Mouse (Mus musculus) lung, postnatal 0 days (tissue): ENCODE results near the gene Apba3. TPM values are rescaled to one million over a fixed set of nuclear protein-coding genes. Genes with fewer than 3 reads are reported as not detected.

Experiments
- ATAC-seq: fragments of 200-750 bp; cut with Nextera tagmentation; 2 replicates; pipeline ENCODE4 v1.8.0; 2017; ENCODE audit warnings: moderate library complexity
- DNase-seq: peaks from one replicate; pipeline ENCODE4 v3.0.0-alpha.2; 2016; ENCODE audit warnings: low spot score
- H3K27ac ChIP-seq: fragments of 300-500 bp; sonication (generic); 2 replicates; pipeline ENCODE4 v1.5.1; 2014; ENCODE audit warnings: antibody characterized with exemption, mild to moderate bottlenecking, low read length, mixed read lengths
- H3K27me3 ChIP-seq: fragments of 300-500 bp; sonication (generic); replicated peaks from 2 replicates; pipeline ENCODE4 v1.6.1; 2014; ENCODE audit warnings: low read length, mixed read lengths; ENCODE audit not compliant: insufficient read depth
- H3K36me3 ChIP-seq: fragments of 300-500 bp; sonication (generic); 2 replicates; pipeline ENCODE4 v1.6.1; 2014; ENCODE audit warnings: low read length, mixed read lengths; ENCODE audit not compliant: insufficient read depth
- H3K4me1 ChIP-seq: fragments of 300-500 bp; sonication (generic); 2 replicates; pipeline ENCODE4 v1.6.1; 2014; ENCODE audit warnings: antibody characterized with exemption, low read depth, low read length, mixed read lengths; ENCODE audit not compliant: insufficient read depth
- H3K4me2 ChIP-seq: fragments of 300-500 bp; sonication (generic); replicated peaks from 2 replicates; pipeline ENCODE4 v1.6.1; 2014; ENCODE audit warnings: low read depth, mild to moderate bottlenecking, low read length, moderate library complexity, mixed read lengths
- H3K4me3 ChIP-seq: fragments of 300-500 bp; sonication (generic); 2 replicates; pipeline ENCODE4 v1.5.1; 2014; ENCODE audit warnings: low read depth, low read length
- H3K9ac ChIP-seq: fragments of 300-500 bp; sonication (generic); replicated peaks from 2 replicates; pipeline ENCODE4 v1.6.1; 2014; ENCODE audit warnings: low read depth, mild to moderate bottlenecking
- H3K9me3 ChIP-seq: fragments of 300-500 bp; sonication (generic); 2 replicates; pipeline ENCODE4 v1.6.1; 2016; ENCODE audit warnings: low read length, mixed read lengths
- CTCF ChIP-seq: IDR thresholded peaks from 2 replicates; pipeline ENCODE4 v1.5.1; 2016; ENCODE audit warnings: antibody characterized with exemption, mild to moderate bottlenecking
- EP300 ChIP-seq: IDR thresholded peaks from 2 replicates; pipeline ENCODE4 v1.6.1; 2016; ENCODE audit warnings: antibody characterized with exemption, mild to moderate bottlenecking, control low read depth
- WGBS: fragments of 180-500 bp; shearing (Covaris S2); extraction: QIAGEN DNeasy Blood & Tissue Kit; methylation state at CpG from one replicate; pipeline ENCODE4 v1.1.7; 2014; 5-methylcytosine and 5-hydroxymethylcytosine counted together
- polyA plus RNA-seq: library from polyadenylated mRNA; unstranded; fragments of >200 nt; fragmentation: Nextera tagmentation; extraction: Ambion mirVana; gene quantifications from 2 replicates; pipeline ENCODE4 v1.2.1, GENCODE M21; 2015

Gene Apba3
- polyA plus RNA-seq, 1 experiment from 2014 or later: 47.9 TPM

DNA sequence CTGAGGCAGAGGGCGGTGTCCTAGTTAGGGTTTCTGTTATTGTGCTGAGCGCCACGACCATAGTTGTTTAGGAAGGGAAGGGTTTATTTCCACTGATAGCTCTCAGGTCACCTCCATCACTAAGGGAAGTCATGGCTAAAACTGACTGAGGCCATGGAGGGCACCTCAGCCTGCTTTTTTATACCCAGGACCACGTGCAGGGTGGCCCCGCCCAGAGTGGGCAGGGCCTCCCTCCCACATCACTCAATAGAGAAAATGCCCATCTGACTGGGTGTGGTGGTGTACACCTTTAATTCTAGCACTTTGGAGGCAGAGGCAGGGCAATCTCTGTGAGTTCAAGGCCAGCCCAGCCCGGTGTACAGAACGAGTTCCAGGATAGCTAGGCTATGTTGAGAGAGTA is 47.4 kb downstream of the Apba3 start:
- Histone ChIP-seq H3K9ac (no peak overlapping the region), H3K9me3 (no peaks in the 10 kb centered on the region), H3K27ac (no peak overlapping the region), H3K4me1 (peaks cover 2% of the 10 kb centered on the region; the same call in 1 of the 2 replicates), H3K36me3 (peaks cover 14% of the 10 kb centered on the region), H3K4me3 (no peak overlapping the region), H3K4me2 (no peak overlapping the region), H3K27me3 (no peaks in the 10 kb centered on the region)
- ATAC-seq (no peak), DNase-seq (no peak)
- TF ChIP-seq CTCF: no peak
- no peak for TF ChIP-seq EP300
- WGBS: 79% methylated on average over 7 of the region's 7 CpGs

DNA sequence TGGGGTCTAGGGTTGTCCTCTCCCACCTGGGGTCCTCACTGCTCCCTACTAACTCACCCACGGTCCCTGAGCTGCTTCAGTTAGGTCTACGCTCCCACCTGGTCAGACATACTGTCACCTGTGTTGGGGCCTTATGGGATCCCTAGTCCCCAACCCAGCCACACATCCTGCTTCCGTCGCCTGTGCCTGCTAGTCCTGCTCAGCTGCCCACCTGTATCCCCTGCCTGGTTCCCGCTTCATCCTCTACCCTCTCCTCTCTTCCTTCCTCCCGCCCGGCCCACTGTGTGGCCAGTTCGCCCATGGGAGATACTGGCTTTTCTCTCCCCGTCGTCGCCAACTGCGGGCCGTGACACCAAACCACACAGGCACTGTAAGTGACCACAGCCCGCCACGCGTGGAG is 48.8 kb downstream of the Apba3 start:
- peaks cover 10% of the 10 kb centered on the region; the same call in 1 of the 2 replicates for H3K4me1 ChIP-seq
- H3K4me2 ChIP-seq: no peak overlapping the region
- TF ChIP-seq EP300 (no peak), CTCF (no peak)
- no peak overlapping the region for H3K4me3 ChIP-seq
- no peak overlapping the region for H3K27ac ChIP-seq
- WGBS: 89% methylated on average over 16 of the region's 16 CpGs
- DNase-seq: no peak
- H3K36me3 ChIP-seq: peaks cover 13% of the 10 kb centered on the region
- H3K9me3 ChIP-seq: no peaks in the 10 kb centered on the region
- H3K9ac ChIP-seq: no peak overlapping the region
- no peaks in the 10 kb centered on the region for H3K27me3 ChIP-seq
- ATAC-seq: no peak

DNA sequence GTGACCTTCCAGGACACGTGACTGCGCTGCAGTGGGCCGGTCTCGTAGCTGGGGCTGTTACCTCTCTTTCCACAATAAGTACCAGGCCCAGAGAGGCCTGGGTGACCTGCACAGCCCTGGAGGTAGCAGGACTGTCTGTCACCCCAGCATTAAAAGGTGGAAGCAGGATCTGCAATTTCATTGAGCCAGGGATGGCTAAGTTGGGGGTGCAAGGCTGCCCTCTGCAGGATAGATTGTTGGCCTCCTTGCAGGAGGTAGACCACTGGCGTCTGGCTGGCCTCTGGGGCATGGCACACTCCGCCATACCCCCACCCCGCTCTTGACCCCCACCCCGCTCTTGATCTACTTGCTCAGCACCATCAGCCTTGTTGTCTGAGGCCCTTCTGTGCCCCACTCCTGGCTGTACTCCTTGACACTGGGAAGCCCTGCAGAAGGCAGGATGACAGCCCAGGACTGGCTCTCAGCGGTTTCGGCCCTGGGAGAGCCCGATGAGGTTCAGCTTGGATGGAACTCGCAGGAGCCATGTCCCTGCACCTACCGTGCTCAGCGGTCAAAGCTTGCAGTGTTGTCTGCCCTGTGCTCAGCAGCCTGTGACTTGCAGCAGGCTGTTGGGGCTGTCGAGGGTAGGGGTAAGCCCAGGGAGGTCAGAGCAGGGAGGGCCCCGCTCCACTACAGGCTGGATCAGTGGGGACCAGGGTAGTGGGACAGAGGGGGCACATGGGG is 49.7 kb downstream of the Apba3 start:
- H3K27ac ChIP-seq: 0 out of 2 replicates have a peak overlapping the region, but pooled peaks have one; percentile 20
- H3K27me3 ChIP-seq: no peaks in the 10 kb centered on the region
- peaks cover 10% of the 10 kb centered on the region; the same call in 1 of the 2 replicates for H3K36me3 ChIP-seq
- no peak for ATAC-seq
- peaks cover 10% of the 10 kb centered on the region; the same call in 1 of the 2 replicates for H3K4me1 ChIP-seq
- DNase-seq: peak; percentile 54
- TF ChIP-seq EP300: no peak
- peak; percentile 68 for TF ChIP-seq CTCF
- H3K4me2 ChIP-seq: peak overlapping the region; percentile 61
- H3K9ac ChIP-seq: no peak overlapping the region; the same call in 1 of the 2 replicates
- H3K4me3 ChIP-seq: 0 out of 2 replicates have a peak overlapping the region, but pooled peaks have one; percentile 17
- WGBS: 49% methylated on average over 15 of the region's 16 CpGs
- H3K9me3 ChIP-seq: no peaks in the 10 kb centered on the region

DNA sequence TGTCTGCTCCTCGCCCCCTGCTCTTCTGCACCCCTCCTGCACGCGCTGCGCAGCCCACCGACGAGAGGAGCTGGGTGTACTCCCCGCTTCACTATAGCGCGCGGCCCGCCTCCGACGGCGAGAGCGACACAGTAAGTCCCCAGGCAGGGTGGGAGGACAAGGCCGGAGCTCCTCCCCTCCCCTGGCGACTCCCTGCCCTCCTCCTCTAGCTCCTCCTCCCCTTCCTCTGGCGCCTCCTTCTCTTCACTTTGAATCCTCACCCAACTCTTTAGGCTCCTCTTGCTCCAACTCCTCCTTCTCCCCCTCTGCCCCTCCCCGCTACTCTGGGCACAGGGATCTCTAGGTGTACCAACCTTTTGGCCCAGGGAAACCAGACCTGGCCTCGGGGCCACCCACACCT is 50.5 kb downstream of the Apba3 start:
- peaks cover 10% of the 10 kb centered on the region for H3K4me1 ChIP-seq
- H3K36me3 ChIP-seq: peaks cover 10% of the 10 kb centered on the region; the same call in 1 of the 2 replicates
- peak overlapping the region; percentile 35 for H3K27ac ChIP-seq
- TF ChIP-seq EP300: no peak
- TF ChIP-seq CTCF: peak; percentile 2; the same call in 1 of the 2 replicates
- no peaks in the 10 kb centered on the region for H3K9me3 ChIP-seq
- no peaks in the 10 kb centered on the region for H3K27me3 ChIP-seq
- 0 out of 2 replicates have a peak overlapping the region, but pooled peaks have one; percentile 17 for H3K4me3 ChIP-seq
- peak; percentile 7 for ATAC-seq
- 18% methylated on average over 20 of the region's 20 CpGs for WGBS
- peak; percentile 95 for DNase-seq
- no peak overlapping the region; the same call in 1 of the 2 replicates for H3K9ac ChIP-seq
- peak overlapping the region; percentile 61 for H3K4me2 ChIP-seq

DNA sequence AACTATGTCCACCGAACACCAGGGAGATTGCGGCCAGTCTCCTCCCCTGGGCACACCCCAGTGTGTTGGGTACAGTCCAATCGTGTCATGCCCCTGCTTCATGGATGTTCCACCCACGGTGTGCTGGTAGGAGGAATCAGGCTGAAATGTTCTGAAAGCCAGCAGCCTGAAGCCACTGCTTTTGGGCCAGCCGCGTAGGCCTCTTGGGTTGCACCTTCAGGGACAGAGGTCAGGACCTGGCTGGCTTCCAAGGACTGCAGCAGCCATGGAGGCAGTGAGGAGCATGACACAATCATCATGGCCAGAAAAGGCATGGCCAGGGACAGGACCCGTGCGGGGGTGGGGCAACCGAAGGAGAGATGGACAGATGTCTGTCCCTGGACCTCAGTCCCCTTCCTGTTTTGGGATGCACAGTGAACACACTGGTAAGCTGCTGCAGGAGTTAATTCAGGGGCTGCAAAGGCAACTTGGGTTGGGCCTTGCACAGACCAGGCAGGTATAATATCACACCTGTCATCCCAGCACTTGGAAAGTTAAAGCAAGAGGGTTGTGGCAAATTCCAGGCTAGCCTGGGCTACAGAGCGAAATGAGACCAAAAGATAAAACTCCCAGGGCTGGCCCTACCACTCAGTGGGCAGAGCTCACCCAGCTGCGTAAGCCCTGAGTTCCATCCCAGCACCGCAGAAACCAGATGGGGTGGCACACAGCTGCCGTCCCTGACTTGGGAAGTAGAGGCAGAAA is 52.0 kb downstream of the Apba3 start:
- Histone ChIP-seq H3K4me3 (no peak overlapping the region), H3K9ac (no peak overlapping the region), H3K9me3 (no peaks in the 10 kb centered on the region), H3K27ac (no peak overlapping the region), H3K4me2 (no peak overlapping the region), H3K36me3 (peaks cover 16% of the 10 kb centered on the region), H3K4me1 (peaks cover 10% of the 10 kb centered on the region), H3K27me3 (no peaks in the 10 kb centered on the region)
- WGBS: 80% methylated on average over 13 of the region's 13 CpGs
- no peak for TF ChIP-seq EP300
- ATAC-seq: no peak
- DNase-seq: peak; percentile 42

DNA sequence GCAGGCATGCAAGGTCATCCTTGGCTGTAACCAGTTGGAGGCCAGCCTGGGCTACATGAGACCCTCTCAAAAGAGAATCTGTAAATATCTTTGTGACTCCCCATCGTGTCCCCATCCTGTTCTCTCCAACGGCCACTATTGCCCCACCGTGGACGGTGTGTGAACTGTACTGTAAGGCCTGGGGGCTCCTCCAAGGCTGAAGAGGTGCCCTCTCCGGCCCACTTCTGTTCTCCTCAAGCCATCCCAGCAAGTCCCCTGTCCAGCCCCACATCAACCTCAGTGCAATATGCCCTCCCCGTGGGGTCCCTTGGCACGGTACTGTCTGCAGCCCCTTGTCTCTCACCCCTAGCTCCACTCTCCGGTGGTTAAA is 52.6 kb downstream of the Apba3 start:
- DNase-seq (no peak), ATAC-seq (no peak)
- peaks cover 18% of the 10 kb centered on the region for H3K36me3 ChIP-seq
- H3K9me3 ChIP-seq: no peaks in the 10 kb centered on the region
- H3K27me3 ChIP-seq: no peaks in the 10 kb centered on the region
- H3K4me2 ChIP-seq: peak overlapping the region; percentile 67
- peaks cover 10% of the 10 kb centered on the region for H3K4me1 ChIP-seq
- 0 out of 2 replicates have a peak overlapping the region, but pooled peaks have one; percentile 96 for H3K4me3 ChIP-seq
- TF ChIP-seq CTCF: peak; percentile 54
- no peak; the same call in 1 of the 2 replicates for TF ChIP-seq EP300
- H3K9ac ChIP-seq: peak overlapping the region; percentile 23
- 39% methylated on average over 8 of the region's 8 CpGs for WGBS
- H3K27ac ChIP-seq: peak overlapping the region; percentile 89; the same call in 1 of the 2 replicates
